Mouse (Mus musculus): ENCODE data around the gene Rnf187. TPM values are rescaled to one million over a fixed set of nuclear protein-coding genes. Genes with fewer than 3 reads are reported as not detected.

Rnf187 gene
- polyA plus RNA-seq, 1 experiment from 2014 or later, result 161 TPM

- H3K27ac ChIP-seq (ENCODE audit: low read length), result no peak within 1 kb of the TSS
- H3K27me3 ChIP-seq (ENCODE audit: control insufficient read depth, insufficient read depth, low read depth, low read length), result no peaks in the 10 kb centered on the region; the same call in 1 of the 2 replicates
- no peaks in the 10 kb centered on the region for H3K9me3 ChIP-seq (ENCODE audit: control insufficient read depth, low read length)
- ATAC-seq (ENCODE audit: low read depth), result no peak
- no peak within 1 kb of the TSS for H3K4me2 ChIP-seq (ENCODE audit: low read depth, low read length)
- no peak within 1 kb of the TSS for H3K9ac ChIP-seq (ENCODE audit: low read length)
- H3K4me1 ChIP-seq (replicated peaks; ENCODE audit: control insufficient read depth, insufficient read depth, low read length), result 0 out of 2 replicates have a peak, but pooled peaks cover 3% of the 10 kb centered on the region
- no peak within 1 kb of the TSS for H3K4me3 ChIP-seq (ENCODE audit: low read length)
- no peaks in the 10 kb centered on the region for H3K36me3 ChIP-seq (ENCODE audit: control insufficient read depth, insufficient read depth, low read length)
- WGBS, result 77% methylated on average over 12 of the region's 12 CpGs
Observed at GRCm38 (mm10) chr11:58917745-58918366, 20.9 kb downstream of the Rnf187 start, which contains the start of gene Btnl10. Btnl10 (plus strand) TSS chr11:58917908.

- Histone ChIP-seq H3K4me3 (ENCODE audit: low read length) (no peak overlapping the region), H3K9me3 (ENCODE audit: control insufficient read depth, low read length) (no peaks in the 10 kb centered on the region), H3K27ac (ENCODE audit: low read length) (no peak overlapping the region), H3K27me3 (ENCODE audit: control insufficient read depth, insufficient read depth, low read depth, low read length) (no peaks in the 10 kb centered on the region; the same call in 1 of the 2 replicates), H3K4me1 (replicated peaks; ENCODE audit: control insufficient read depth, insufficient read depth, low read length) (0 out of 2 replicates have a peak, but pooled peaks cover 3% of the 10 kb centered on the region), H3K36me3 (ENCODE audit: control insufficient read depth, insufficient read depth, low read length) (no peaks in the 10 kb centered on the region), H3K4me2 (ENCODE audit: low read depth, low read length) (no peak overlapping the region), H3K9ac (ENCODE audit: low read length) (no peak overlapping the region)
- ATAC-seq (ENCODE audit: low read depth), result peak; percentile 29; the same call in 1 of the 2 replicates
- WGBS, result 48% methylated on average over 14 of the region's 14 CpGs
Observed at GRCm38 (mm10) chr11:58916879-58917744, 21.6 kb downstream of the Rnf187 start.

GRCm38 (mm10) chr11:58914461-58915028 is 24.2 kb downstream of the Rnf187 start:
- no peaks in the 10 kb centered on the region; the same call in 1 of the 2 replicates for H3K27me3 ChIP-seq (ENCODE audit: control insufficient read depth, insufficient read depth, low read depth, low read length)
- H3K4me3 ChIP-seq (ENCODE audit: low read length), result peak overlapping the region; percentile 43
- peak; percentile 48; the same call in 1 of the 2 replicates for ATAC-seq (ENCODE audit: low read depth)
- no peak overlapping the region for H3K27ac ChIP-seq (ENCODE audit: low read length)
- peak overlapping the region; percentile 66 for H3K9ac ChIP-seq (ENCODE audit: low read length)
- WGBS, result 9% methylated on average over 17 of the region's 17 CpGs
- no peaks in the 10 kb centered on the region for H3K9me3 ChIP-seq (ENCODE audit: control insufficient read depth, low read length)
- 0 out of 2 replicates have a peak, but pooled peaks cover 3% of the 10 kb centered on the region for H3K4me1 ChIP-seq (replicated peaks; ENCODE audit: control insufficient read depth, insufficient read depth, low read length)
- H3K36me3 ChIP-seq (ENCODE audit: control insufficient read depth, insufficient read depth, low read length), result no peaks in the 10 kb centered on the region
- peak overlapping the region; percentile 59 for H3K4me2 ChIP-seq (ENCODE audit: low read depth, low read length)

GRCm38 (mm10) chr11:58913776-58914175 is 24.9 kb downstream of the Rnf187 start:
- H3K27me3 ChIP-seq (ENCODE audit: control insufficient read depth, insufficient read depth, low read depth, low read length), result no peaks in the 10 kb centered on the region; the same call in 1 of the 2 replicates
- no peak overlapping the region for H3K9ac ChIP-seq (ENCODE audit: low read length)
- no peak for ATAC-seq (ENCODE audit: low read depth)
- H3K4me3 ChIP-seq (ENCODE audit: low read length), result no peak overlapping the region
- H3K36me3 ChIP-seq (ENCODE audit: control insufficient read depth, insufficient read depth, low read length), result no peaks in the 10 kb centered on the region
- 0 out of 2 replicates have a peak, but pooled peaks cover 3% of the 10 kb centered on the region for H3K4me1 ChIP-seq (replicated peaks; ENCODE audit: control insufficient read depth, insufficient read depth, low read length)
- no peak overlapping the region for H3K4me2 ChIP-seq (ENCODE audit: low read depth, low read length)
- no peaks in the 10 kb centered on the region for H3K9me3 ChIP-seq (ENCODE audit: control insufficient read depth, low read length)
- WGBS, result 92% methylated on average over 1 of the region's 1 CpGs
- no peak overlapping the region for H3K27ac ChIP-seq (ENCODE audit: low read length)

- peak; percentile 18; the same call in 1 of the 2 replicates for ATAC-seq (ENCODE audit: low read depth)
- Histone ChIP-seq H3K9me3 (ENCODE audit: control insufficient read depth, low read length) (no peaks in the 10 kb centered on the region), H3K27me3 (ENCODE audit: control insufficient read depth, insufficient read depth, low read depth, low read length) (no peaks in the 10 kb centered on the region), H3K9ac (ENCODE audit: low read length) (no peak overlapping the region), H3K27ac (ENCODE audit: low read length) (no peak overlapping the region), H3K4me2 (ENCODE audit: low read depth, low read length) (peak overlapping the region; percentile 56; the same call in 1 of the 2 replicates), H3K36me3 (ENCODE audit: control insufficient read depth, insufficient read depth, low read length) (peaks cover 7% of the 10 kb centered on the region; the same call in 1 of the 2 replicates), H3K4me3 (ENCODE audit: low read length) (no peak overlapping the region), H3K4me1 (replicated peaks; ENCODE audit: control insufficient read depth, insufficient read depth, low read length) (peaks cover 11% of the 10 kb centered on the region)
- WGBS, result 44% methylated on average over 6 of the region's 6 CpGs
Observed at GRCm38 (mm10) chr11:58904838-58905237, 33.9 kb downstream of the Rnf187 start.

GRCm38 (mm10) chr11:58904410-58904718 is 34.4 kb downstream of the Rnf187 start:
- Histone ChIP-seq H3K36me3 (ENCODE audit: control insufficient read depth, insufficient read depth, low read length) (peaks cover 7% of the 10 kb centered on the region; the same call in 1 of the 2 replicates), H3K4me1 (replicated peaks; ENCODE audit: control insufficient read depth, insufficient read depth, low read length) (peaks cover 11% of the 10 kb centered on the region), H3K27me3 (ENCODE audit: control insufficient read depth, insufficient read depth, low read depth, low read length) (no peaks in the 10 kb centered on the region), H3K9ac (ENCODE audit: low read length) (peak overlapping the region; percentile 90), H3K4me2 (ENCODE audit: low read depth, low read length) (peak overlapping the region; percentile 56), H3K9me3 (ENCODE audit: control insufficient read depth, low read length) (no peaks in the 10 kb centered on the region), H3K27ac (ENCODE audit: low read length) (peak overlapping the region; percentile 63; the same call in 1 of the 2 replicates), H3K4me3 (ENCODE audit: low read length) (peak overlapping the region; percentile 82)
- under 1% methylated on average over 8 of the region's 8 CpGs for WGBS
- peak; percentile 10; the same call in 1 of the 2 replicates for ATAC-seq (ENCODE audit: low read depth)

GRCm38 (mm10) chr11:58903511-58904409 is 35.0 kb downstream of the Rnf187 start, which contains the start of gene Zfp39:
Zfp39 (minus strand) TSS chr11:58904225.
- Histone ChIP-seq H3K9me3 (ENCODE audit: control insufficient read depth, low read length) (no peaks in the 10 kb centered on the region), H3K4me3 (ENCODE audit: low read length) (peak within 1 kb of the TSS; percentile 82), H3K27me3 (ENCODE audit: control insufficient read depth, insufficient read depth, low read depth, low read length) (no peaks in the 10 kb centered on the region), H3K36me3 (ENCODE audit: control insufficient read depth, insufficient read depth, low read length) (peaks cover 8% of the 10 kb centered on the region; the same call in 1 of the 2 replicates), H3K4me1 (replicated peaks; ENCODE audit: control insufficient read depth, insufficient read depth, low read length) (peaks cover 11% of the 10 kb centered on the region), H3K9ac (ENCODE audit: low read length) (peak within 1 kb of the TSS; percentile 90), H3K4me2 (ENCODE audit: low read depth, low read length) (peak within 1 kb of the TSS; percentile 87), H3K27ac (ENCODE audit: low read length) (peak within 1 kb of the TSS; percentile 73)
- peak; percentile 99 for ATAC-seq (ENCODE audit: low read depth)
- 1% methylated on average over 40 of the region's 40 CpGs for WGBS

- no peaks in the 10 kb centered on the region for H3K27me3 ChIP-seq (ENCODE audit: control insufficient read depth, insufficient read depth, low read depth, low read length)
- H3K4me2 ChIP-seq (ENCODE audit: low read depth, low read length), result no peak overlapping the region
- ATAC-seq (ENCODE audit: low read depth), result no peak
- H3K9me3 ChIP-seq (ENCODE audit: control insufficient read depth, low read length), result no peaks in the 10 kb centered on the region
- H3K4me1 ChIP-seq (replicated peaks; ENCODE audit: control insufficient read depth, insufficient read depth, low read length), result peaks cover 11% of the 10 kb centered on the region
- peaks cover 11% of the 10 kb centered on the region; the same call in 1 of the 2 replicates for H3K36me3 ChIP-seq (ENCODE audit: control insufficient read depth, insufficient read depth, low read length)
- H3K4me3 ChIP-seq (ENCODE audit: low read length), result no peak overlapping the region
- no peak overlapping the region for H3K27ac ChIP-seq (ENCODE audit: low read length)
- H3K9ac ChIP-seq (ENCODE audit: low read length), result no peak overlapping the region
Observed at GRCm38 (mm10) chr11:58901080-58901479, 37.6 kb downstream of the Rnf187 start.
